Mouse (Mus musculus): ENCODE data around the gene Camk1d. TPM values are rescaled to one million over a fixed set of nuclear protein-coding genes. Genes with fewer than 3 reads are reported as not detected.

Gene Camk1d
- polyA plus RNA-seq, 1 experiment = 3.2 TPM

DNA sequence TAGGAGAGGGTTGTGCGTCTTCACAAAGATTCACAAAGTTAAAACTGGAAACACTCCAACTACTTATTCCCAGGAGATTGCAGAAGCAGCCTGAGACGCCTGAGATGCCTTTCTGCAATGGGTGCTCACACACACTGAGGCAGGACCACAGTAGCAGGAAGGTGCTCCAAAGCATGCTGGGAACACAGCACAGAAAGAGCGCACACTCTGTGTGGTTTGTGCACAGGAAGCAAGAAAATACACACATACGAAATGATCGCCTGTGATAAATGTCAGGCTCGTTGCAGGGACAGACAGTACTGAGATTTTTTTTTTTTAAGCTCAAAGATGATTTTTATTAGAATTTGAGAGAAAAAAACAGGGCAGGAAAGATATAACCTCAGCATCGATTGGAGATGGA, 227.7 kb downstream of the Camk1d start:
- H3K4me1 ChIP-seq (ENCODE audit: control insufficient read depth, insufficient read depth, low read length) = peaks cover 3% of the 10 kb centered on the region
- TF ChIP-seq CTCF (IDR thresholded peaks at IDR 0.05; ENCODE audit: low read depth, low read length) (no peak), EP300 (IDR thresholded peaks at IDR 0.05; ENCODE audit: insufficient read depth, low read depth, low read length) (no peak), POLR2A (IDR thresholded peaks at IDR 0.05; ENCODE audit: insufficient read depth, low read length) (no peak)
- H3K27me3 ChIP-seq (ENCODE audit: control insufficient read depth, insufficient read depth, low read length, poor library complexity, severe bottlenecking) = no peaks in the 10 kb centered on the region
- no peak overlapping the region for H3K27ac ChIP-seq (ENCODE audit: insufficient read depth, low read length)
- H3K9ac ChIP-seq (ENCODE audit: low read depth, poor library complexity, severe bottlenecking) = no peak overlapping the region
- H3K36me3 ChIP-seq (ENCODE audit: control insufficient read depth, insufficient read depth, low read length, poor library complexity, severe bottlenecking) = no peaks in the 10 kb centered on the region
- no peak overlapping the region for H3K4me3 ChIP-seq (ENCODE audit: low read depth, low read length)
- no peaks in the 10 kb centered on the region for H3K9me3 ChIP-seq (replicated peaks; ENCODE audit: control insufficient read depth, insufficient read depth, low read length, poor library complexity, severe bottlenecking)

- H3K27me3 ChIP-seq (ENCODE audit: control insufficient read depth, insufficient read depth, low read length, poor library complexity, severe bottlenecking) = no peaks in the 10 kb centered on the region
- no peak overlapping the region for H3K4me3 ChIP-seq (ENCODE audit: low read depth, low read length)
- H3K9me3 ChIP-seq (replicated peaks; ENCODE audit: control insufficient read depth, insufficient read depth, low read length, poor library complexity, severe bottlenecking) = no peaks in the 10 kb centered on the region
- H3K36me3 ChIP-seq (ENCODE audit: control insufficient read depth, insufficient read depth, low read length, poor library complexity, severe bottlenecking) = no peaks in the 10 kb centered on the region
- H3K4me1 ChIP-seq (ENCODE audit: control insufficient read depth, insufficient read depth, low read length) = peaks cover 7% of the 10 kb centered on the region
- H3K9ac ChIP-seq (ENCODE audit: low read depth, poor library complexity, severe bottlenecking) = no peak overlapping the region
- H3K27ac ChIP-seq (ENCODE audit: insufficient read depth, low read length) = no peak overlapping the region
- TF ChIP-seq POLR2A (IDR thresholded peaks at IDR 0.05; ENCODE audit: insufficient read depth, low read length) (no peak), EP300 (IDR thresholded peaks at IDR 0.05; ENCODE audit: insufficient read depth, low read depth, low read length) (no peak), CTCF (IDR thresholded peaks at IDR 0.05; ENCODE audit: low read depth, low read length) (no peak)
These were observed 228.5 kb downstream of the Camk1d start for GRCm38 (mm10) chr2:5485786-5486185.

- TF ChIP-seq EP300 (IDR thresholded peaks at IDR 0.05; ENCODE audit: insufficient read depth, low read depth, low read length) (no peak), CTCF (IDR thresholded peaks at IDR 0.05; ENCODE audit: low read depth, low read length) (no peak), POLR2A (IDR thresholded peaks at IDR 0.05; ENCODE audit: insufficient read depth, low read length) (no peak)
- peaks cover 16% of the 10 kb centered on the region for H3K4me1 ChIP-seq (ENCODE audit: control insufficient read depth, insufficient read depth, low read length)
These were observed 234.4 kb downstream of the Camk1d start for GRCm38 (mm10) chr2:5479886-5480285.

DNA sequence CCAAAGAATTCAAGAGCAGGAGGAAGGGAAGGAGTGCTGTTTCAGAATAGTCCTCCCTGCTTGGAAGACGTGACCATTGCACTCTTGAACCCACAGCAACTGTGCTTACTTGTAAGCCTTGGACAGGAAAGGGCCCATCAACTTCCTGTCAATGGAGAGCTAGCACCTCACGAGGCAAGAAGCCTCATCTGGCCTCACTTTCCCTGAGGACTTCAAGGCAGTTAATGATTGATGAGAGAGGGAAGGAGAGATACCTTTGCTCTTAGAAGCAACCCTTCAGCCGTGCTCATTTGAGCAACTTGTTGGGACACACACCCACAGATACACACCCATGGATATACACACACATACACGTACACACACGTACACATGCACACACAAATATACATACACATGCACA, 235.6 kb downstream of the Camk1d start:
- H3K9ac ChIP-seq (ENCODE audit: low read depth, poor library complexity, severe bottlenecking) = no peak overlapping the region
- no peaks in the 10 kb centered on the region for H3K9me3 ChIP-seq (replicated peaks; ENCODE audit: control insufficient read depth, insufficient read depth, low read length, poor library complexity, severe bottlenecking)
- no peak for TF ChIP-seq POLR2A (IDR thresholded peaks at IDR 0.05; ENCODE audit: insufficient read depth, low read length)
- no peak for TF ChIP-seq CTCF (IDR thresholded peaks at IDR 0.05; ENCODE audit: low read depth, low read length)
- TF ChIP-seq EP300 (IDR thresholded peaks at IDR 0.05; ENCODE audit: insufficient read depth, low read depth, low read length) = no peak
- peaks cover 15% of the 10 kb centered on the region for H3K4me1 ChIP-seq (ENCODE audit: control insufficient read depth, insufficient read depth, low read length)
- no peaks in the 10 kb centered on the region for H3K36me3 ChIP-seq (ENCODE audit: control insufficient read depth, insufficient read depth, low read length, poor library complexity, severe bottlenecking)
- no peak overlapping the region for H3K27ac ChIP-seq (ENCODE audit: insufficient read depth, low read length)
- no peaks in the 10 kb centered on the region for H3K27me3 ChIP-seq (ENCODE audit: control insufficient read depth, insufficient read depth, low read length, poor library complexity, severe bottlenecking)
- no peak overlapping the region for H3K4me3 ChIP-seq (ENCODE audit: low read depth, low read length)

More at GRCm38 (mm10) chr2:5479886-5480285, 234.4 kb downstream of the Camk1d start:
- H3K27ac ChIP-seq (ENCODE audit: insufficient read depth, low read length) = no peak overlapping the region
- no peak overlapping the region for H3K4me3 ChIP-seq (ENCODE audit: low read depth, low read length)
- H3K9ac ChIP-seq (ENCODE audit: low read depth, poor library complexity, severe bottlenecking) = no peak overlapping the region
- no peaks in the 10 kb centered on the region for H3K9me3 ChIP-seq (replicated peaks; ENCODE audit: control insufficient read depth, insufficient read depth, low read length, poor library complexity, severe bottlenecking)
- no peaks in the 10 kb centered on the region for H3K36me3 ChIP-seq (ENCODE audit: control insufficient read depth, insufficient read depth, low read length, poor library complexity, severe bottlenecking)
- H3K27me3 ChIP-seq (ENCODE audit: control insufficient read depth, insufficient read depth, low read length, poor library complexity, severe bottlenecking) = no peaks in the 10 kb centered on the region

DNA sequence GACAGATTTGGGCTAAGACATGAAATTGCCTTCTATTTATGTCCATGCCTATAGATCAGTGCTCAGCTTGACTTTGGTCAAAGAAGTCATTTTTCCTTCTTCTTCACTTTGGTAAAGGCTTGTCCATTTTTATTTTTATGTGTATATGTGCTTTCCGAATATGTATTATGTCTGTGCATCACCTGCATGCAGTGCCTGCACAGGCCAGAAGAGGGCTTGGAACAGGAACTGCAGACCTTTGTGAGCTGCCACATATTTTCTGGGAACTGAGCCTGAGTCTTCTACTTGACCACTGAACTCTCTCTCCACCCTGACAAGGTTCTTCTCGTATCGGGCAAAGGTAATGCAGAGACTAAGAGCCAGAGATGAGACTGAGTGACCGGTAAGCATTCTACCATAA, 236.1 kb downstream of the Camk1d start:
- H3K9me3 ChIP-seq (replicated peaks; ENCODE audit: control insufficient read depth, insufficient read depth, low read length, poor library complexity, severe bottlenecking) = no peaks in the 10 kb centered on the region
- no peaks in the 10 kb centered on the region for H3K36me3 ChIP-seq (ENCODE audit: control insufficient read depth, insufficient read depth, low read length, poor library complexity, severe bottlenecking)
- TF ChIP-seq POLR2A (IDR thresholded peaks at IDR 0.05; ENCODE audit: insufficient read depth, low read length) = no peak
- peak; percentile 27 for TF ChIP-seq CTCF (IDR thresholded peaks at IDR 0.05; ENCODE audit: low read depth, low read length)
- TF ChIP-seq EP300 (IDR thresholded peaks at IDR 0.05; ENCODE audit: insufficient read depth, low read depth, low read length) = no peak
- peak overlapping the region; percentile 68 for H3K27ac ChIP-seq (ENCODE audit: insufficient read depth, low read length)
- no peaks in the 10 kb centered on the region for H3K27me3 ChIP-seq (ENCODE audit: control insufficient read depth, insufficient read depth, low read length, poor library complexity, severe bottlenecking)
- H3K4me1 ChIP-seq (ENCODE audit: control insufficient read depth, insufficient read depth, low read length) = peaks cover 14% of the 10 kb centered on the region
- H3K4me3 ChIP-seq (ENCODE audit: low read depth, low read length) = no peak overlapping the region
- H3K9ac ChIP-seq (ENCODE audit: low read depth, poor library complexity, severe bottlenecking) = no peak overlapping the region

- Histone ChIP-seq H3K36me3 (ENCODE audit: control insufficient read depth, insufficient read depth, low read length, poor library complexity, severe bottlenecking) (no peaks in the 10 kb centered on the region), H3K4me1 (ENCODE audit: control insufficient read depth, insufficient read depth, low read length) (peaks cover 14% of the 10 kb centered on the region), H3K27me3 (ENCODE audit: control insufficient read depth, insufficient read depth, low read length, poor library complexity, severe bottlenecking) (no peaks in the 10 kb centered on the region), H3K4me3 (ENCODE audit: low read depth, low read length) (no peak overlapping the region), H3K27ac (ENCODE audit: insufficient read depth, low read length) (peak overlapping the region; percentile 68), H3K9ac (ENCODE audit: low read depth, poor library complexity, severe bottlenecking) (no peak overlapping the region), H3K9me3 (replicated peaks; ENCODE audit: control insufficient read depth, insufficient read depth, low read length, poor library complexity, severe bottlenecking) (no peaks in the 10 kb centered on the region)
- TF ChIP-seq CTCF (IDR thresholded peaks at IDR 0.05; ENCODE audit: low read depth, low read length) (no peak), EP300 (IDR thresholded peaks at IDR 0.05; ENCODE audit: insufficient read depth, low read depth, low read length) (no peak), POLR2A (IDR thresholded peaks at IDR 0.05; ENCODE audit: insufficient read depth, low read length) (no peak)
These were observed 236.8 kb downstream of the Camk1d start for GRCm38 (mm10) chr2:5477525-5477924.

Data from ES-Bruce4 (cell line).